Mouse (Mus musculus): Measurements from ENCODE around the gene Gabrg3. TPM values are rescaled to one million over a fixed set of nuclear protein-coding genes. Genes with fewer than 3 reads are reported as not detected.
"Not testable (repeated sequence)": the region's sequence is repeated elsewhere in the genome, so short reads cannot be mapped to it uniquely, and the experiment has no call there.

The Gabrg3 gene
- polyA plus RNA-seq, 1 experiment from 2014 or later, result 1.2 TPM

- no peaks in the 10 kb centered on the region for H3K36me3 ChIP-seq (ENCODE audit: control insufficient read depth, insufficient read depth, low read length)
- H3K27ac ChIP-seq (ENCODE audit: low read depth, low read length), result no peak overlapping the region
- no peaks in the 10 kb centered on the region for H3K9me3 ChIP-seq (ENCODE audit: control insufficient read depth, low read length)
- H3K27me3 ChIP-seq (ENCODE audit: control insufficient read depth, insufficient read depth, low read length), result no peaks in the 10 kb centered on the region
- H3K9ac ChIP-seq (ENCODE audit: low read length), result no peak overlapping the region
- DNase-seq (ENCODE audit: low spot score) (no peak), ATAC-seq (ENCODE audit: insufficient read depth, low FRiP score, low TSS enrichment) (no peak)
- no peaks in the 10 kb centered on the region for H3K4me1 ChIP-seq (ENCODE audit: control insufficient read depth, insufficient read depth, low read length)
- no peak overlapping the region for H3K4me2 ChIP-seq (ENCODE audit: low read depth)
- 92% methylated on average over 6 of the region's 6 CpGs for WGBS
- H3K4me3 ChIP-seq (ENCODE audit: low read depth, low read length), result no peak overlapping the region
Observed at GRCm38 (mm10) chr7:57293564-57293963, 93.4 kb downstream of the Gabrg3 start.

- Histone ChIP-seq H3K36me3 (ENCODE audit: control insufficient read depth, insufficient read depth, low read length) (no peaks in the 10 kb centered on the region), H3K4me3 (ENCODE audit: low read depth, low read length) (no peak overlapping the region), H3K4me1 (ENCODE audit: control insufficient read depth, insufficient read depth, low read length) (no peaks in the 10 kb centered on the region), H3K27ac (ENCODE audit: low read depth, low read length) (no peak overlapping the region), H3K9ac (ENCODE audit: low read length) (no peak overlapping the region), H3K27me3 (ENCODE audit: control insufficient read depth, insufficient read depth, low read length) (no peaks in the 10 kb centered on the region), H3K4me2 (ENCODE audit: low read depth) (no peak overlapping the region), H3K9me3 (ENCODE audit: control insufficient read depth, low read length) (no peaks in the 10 kb centered on the region)
- ATAC-seq (ENCODE audit: insufficient read depth, low FRiP score, low TSS enrichment), result no peak
- WGBS, result 86% methylated on average over 6 of the region's 6 CpGs
- DNase-seq (ENCODE audit: low spot score), result no peak
Observed at GRCm38 (mm10) chr7:57283186-57283585, 103.8 kb downstream of the Gabrg3 start.

GRCm38 (mm10) chr7:57278841-57279240 lies 108.1 kb downstream of the Gabrg3 start:
- Histone ChIP-seq H3K9ac (ENCODE audit: low read length) (no peak overlapping the region), H3K4me3 (ENCODE audit: low read depth, low read length) (no peak overlapping the region), H3K9me3 (ENCODE audit: control insufficient read depth, low read length) (no peaks in the 10 kb centered on the region), H3K4me1 (ENCODE audit: control insufficient read depth, insufficient read depth, low read length) (no peaks in the 10 kb centered on the region), H3K27me3 (ENCODE audit: control insufficient read depth, insufficient read depth, low read length) (no peaks in the 10 kb centered on the region), H3K36me3 (ENCODE audit: control insufficient read depth, insufficient read depth, low read length) (no peaks in the 10 kb centered on the region), H3K27ac (ENCODE audit: low read depth, low read length) (no peak overlapping the region), H3K4me2 (ENCODE audit: low read depth) (no peak overlapping the region)
- ATAC-seq (ENCODE audit: insufficient read depth, low FRiP score, low TSS enrichment) (no peak), DNase-seq (ENCODE audit: low spot score) (no peak)
- WGBS, result 82% methylated on average over 3 of the region's 3 CpGs

- no peaks in the 10 kb centered on the region for H3K27me3 ChIP-seq (ENCODE audit: control insufficient read depth, insufficient read depth, low read length)
Observed at GRCm38 (mm10) chr7:57260201-57260600, 126.8 kb downstream of the Gabrg3 start.

GRCm38 (mm10) chr7:57258893-57259574 lies 128.0 kb downstream of the Gabrg3 start:
- Histone ChIP-seq H3K9me3 (ENCODE audit: control insufficient read depth, low read length) (no peaks in the 10 kb centered on the region), H3K36me3 (ENCODE audit: control insufficient read depth, insufficient read depth, low read length) (no peaks in the 10 kb centered on the region), H3K4me2 (ENCODE audit: low read depth) (no peak overlapping the region), H3K27ac (ENCODE audit: low read depth, low read length) (no peak overlapping the region), H3K27me3 (ENCODE audit: control insufficient read depth, insufficient read depth, low read length) (no peaks in the 10 kb centered on the region), H3K4me3 (ENCODE audit: low read depth, low read length) (no peak overlapping the region), H3K9ac (ENCODE audit: low read length) (no peak overlapping the region), H3K4me1 (ENCODE audit: control insufficient read depth, insufficient read depth, low read length) (no peaks in the 10 kb centered on the region)
- DNase-seq (ENCODE audit: low spot score), result no peak
- ATAC-seq (ENCODE audit: insufficient read depth, low FRiP score, low TSS enrichment), result no peak
- WGBS, result 88% methylated on average over 5 of the region's 5 CpGs

More at GRCm38 (mm10) chr7:57260201-57260600, 126.8 kb downstream of the Gabrg3 start:
- DNase-seq (ENCODE audit: low spot score) (no peak), ATAC-seq (ENCODE audit: insufficient read depth, low FRiP score, low TSS enrichment) (no peak)
- whole genome bisulfite sequencing, result 81% methylated on average over 1 of the region's 1 CpGs
- Histone ChIP-seq H3K4me2 (ENCODE audit: low read depth) (no peak overlapping the region), H3K27ac (ENCODE audit: low read depth, low read length) (no peak overlapping the region), H3K4me1 (ENCODE audit: control insufficient read depth, insufficient read depth, low read length) (no peaks in the 10 kb centered on the region), H3K36me3 (ENCODE audit: control insufficient read depth, insufficient read depth, low read length) (no peaks in the 10 kb centered on the region), H3K9me3 (ENCODE audit: control insufficient read depth, low read length) (no peaks in the 10 kb centered on the region), H3K4me3 (ENCODE audit: low read depth, low read length) (no peak overlapping the region), H3K9ac (ENCODE audit: low read length) (no peak overlapping the region)

GRCm38 (mm10) chr7:57243981-57244380 lies 143.0 kb downstream of the Gabrg3 start:
- Histone ChIP-seq H3K27ac (ENCODE audit: low read depth, low read length) (no peak overlapping the region), H3K9me3 (ENCODE audit: control insufficient read depth, low read length) (no peaks in the 10 kb centered on the region), H3K9ac (ENCODE audit: low read length) (no peak overlapping the region), H3K4me2 (ENCODE audit: low read depth) (no peak overlapping the region), H3K27me3 (ENCODE audit: control insufficient read depth, insufficient read depth, low read length) (no peaks in the 10 kb centered on the region), H3K36me3 (ENCODE audit: control insufficient read depth, insufficient read depth, low read length) (no peaks in the 10 kb centered on the region), H3K4me3 (ENCODE audit: low read depth, low read length) (no peak overlapping the region), H3K4me1 (ENCODE audit: control insufficient read depth, insufficient read depth, low read length) (no peaks in the 10 kb centered on the region)
- ATAC-seq (ENCODE audit: insufficient read depth, low FRiP score, low TSS enrichment) (no peak), DNase-seq (ENCODE audit: low spot score) (no peak)
- WGBS, result 82% methylated on average over 4 of the region's 4 CpGs

- ATAC-seq (ENCODE audit: insufficient read depth, low FRiP score, low TSS enrichment), result no peak
- no peaks in the 10 kb centered on the region for H3K27me3 ChIP-seq (ENCODE audit: control insufficient read depth, insufficient read depth, low read length)
- H3K9me3 ChIP-seq (ENCODE audit: control insufficient read depth, low read length), result no peaks in the 10 kb centered on the region
- H3K4me3 ChIP-seq (ENCODE audit: low read depth, low read length), result no peak overlapping the region
- no peaks in the 10 kb centered on the region for H3K4me1 ChIP-seq (ENCODE audit: control insufficient read depth, insufficient read depth, low read length)
- H3K4me2 ChIP-seq (ENCODE audit: low read depth), result no peak overlapping the region
- no peaks in the 10 kb centered on the region for H3K36me3 ChIP-seq (ENCODE audit: control insufficient read depth, insufficient read depth, low read length)
- DNase-seq (ENCODE audit: low spot score), result no peak
- WGBS, result 88% methylated on average over 1 of the region's 1 CpGs
- H3K27ac ChIP-seq (ENCODE audit: low read depth, low read length), result no peak overlapping the region
- H3K9ac ChIP-seq (ENCODE audit: low read length), result no peak overlapping the region
Observed at GRCm38 (mm10) chr7:57214119-57214518, 172.9 kb downstream of the Gabrg3 start.

- no peaks in the 10 kb centered on the region for H3K4me1 ChIP-seq (ENCODE audit: control insufficient read depth, insufficient read depth, low read length)
- H3K27me3 ChIP-seq (ENCODE audit: control insufficient read depth, insufficient read depth, low read length), result no peaks in the 10 kb centered on the region
- no peak overlapping the region for H3K27ac ChIP-seq (ENCODE audit: low read depth, low read length)
- ATAC-seq (ENCODE audit: insufficient read depth, low FRiP score, low TSS enrichment) (no peak), DNase-seq (ENCODE audit: low spot score) (no peak)
- H3K9me3 ChIP-seq (ENCODE audit: control insufficient read depth, low read length), result no peaks in the 10 kb centered on the region
- 75% methylated on average over 1 of the region's 1 CpGs for WGBS
- no peak overlapping the region for H3K9ac ChIP-seq (ENCODE audit: low read length)
- no peaks in the 10 kb centered on the region for H3K36me3 ChIP-seq (ENCODE audit: control insufficient read depth, insufficient read depth, low read length)
- H3K4me2 ChIP-seq (ENCODE audit: low read depth), result no peak overlapping the region
- H3K4me3 ChIP-seq (ENCODE audit: low read depth, low read length), result no peak overlapping the region
Observed at GRCm38 (mm10) chr7:57186015-57186414, 201.0 kb downstream of the Gabrg3 start.

- not testable (repeated sequence) for H3K4me3 ChIP-seq (ENCODE audit: low read depth, low read length); H3K4me2 ChIP-seq (ENCODE audit: low read depth); H3K36me3 ChIP-seq (ENCODE audit: control insufficient read depth, insufficient read depth, low read length); ATAC-seq (ENCODE audit: insufficient read depth, low FRiP score, low TSS enrichment); H3K27ac ChIP-seq (ENCODE audit: low read depth, low read length); H3K9me3 ChIP-seq (ENCODE audit: control insufficient read depth, low read length); H3K4me1 ChIP-seq (ENCODE audit: control insufficient read depth, insufficient read depth, low read length); H3K27me3 ChIP-seq (ENCODE audit: control insufficient read depth, insufficient read depth, low read length); H3K9ac ChIP-seq (ENCODE audit: low read length); DNase-seq (ENCODE audit: low spot score)
- WGBS, result 42% methylated on average over 2 of the region's 2 CpGs
Observed at GRCm38 (mm10) chr7:57175891-57176545, 211.0 kb downstream of the Gabrg3 start.
